Mouse (Mus musculus) embryonic facial prominence, embryonic 12.5 days (tissue): Measurements from ENCODE around the gene Fbxo9. TPM values are rescaled to one million over a fixed set of nuclear protein-coding genes. Genes with fewer than 3 reads are reported as not detected.
A peak's percentile ranks its signal among the peaks of the same experiment; 100 is the strongest.
"Not testable (repeated sequence)": the region's sequence is repeated elsewhere in the genome, so short reads cannot be mapped to it uniquely, and the experiment has no call there.

Experiments
- ATAC-seq: fragments of 200-750 bp; cut with Nextera tagmentation; 2 replicates; pipeline ENCODE4 v1.8.0; 2017; ENCODE audit not compliant: insufficient number of reproducible peaks, insufficient read depth, low FRiP score, low TSS enrichment
- H3K27ac ChIP-seq: fragments of 300-500 bp; sonication (generic); 2 replicates; pipeline ENCODE4 v1.5.1; 2016; ENCODE audit warnings: mild to moderate bottlenecking
- H3K27me3 ChIP-seq: fragments of 300-500 bp; sonication (generic); 2 replicates; pipeline ENCODE4 v1.6.1; 2016; ENCODE audit warnings: mild to moderate bottlenecking, moderate library complexity
- H3K36me3 ChIP-seq: fragments of 300-500 bp; sonication (generic); 2 replicates; pipeline ENCODE4 v1.6.1; 2016; ENCODE audit warnings: mild to moderate bottlenecking
- H3K4me1 ChIP-seq: fragments of 300-500 bp; sonication (generic); 2 replicates; pipeline ENCODE4 v1.6.1; 2016
- H3K4me2 ChIP-seq: fragments of 300-500 bp; sonication (generic); replicated peaks from 2 replicates; pipeline ENCODE4 v1.6.1; 2016; ENCODE audit warnings: mild to moderate bottlenecking, moderate library complexity
- H3K4me3 ChIP-seq: fragments of 300-500 bp; sonication (generic); 2 replicates; pipeline ENCODE4 v1.5.1; 2016; ENCODE audit warnings: mild to moderate bottlenecking
- H3K9ac ChIP-seq: fragments of 300-500 bp; sonication (generic); 2 replicates; pipeline ENCODE4 v1.6.1; 2016; ENCODE audit warnings: mild to moderate bottlenecking, moderate library complexity
- H3K9me3 ChIP-seq: fragments of 300-500 bp; sonication (generic); 2 replicates; pipeline ENCODE4 v1.6.1; 2016; ENCODE audit warnings: mild to moderate bottlenecking, moderate library complexity
- WGBS: fragments of 180-500 bp; shearing (Covaris S2); methylation state at CpG from one replicate; pipeline ENCODE4 v1.1.7; 2016; 5-methylcytosine and 5-hydroxymethylcytosine counted together
- polyA plus RNA-seq: library from polyadenylated mRNA; unstranded; fragments of >200 nt; fragmentation: Nextera tagmentation; extraction: Ambion mirVana; gene quantifications from 2 replicates; pipeline ENCODE4 v1.2.1, GENCODE M21; 2016

Gene Fbxo9
- 42.9 and 43.1 TPM in 2 replicates for polyA plus RNA-seq

DNA sequence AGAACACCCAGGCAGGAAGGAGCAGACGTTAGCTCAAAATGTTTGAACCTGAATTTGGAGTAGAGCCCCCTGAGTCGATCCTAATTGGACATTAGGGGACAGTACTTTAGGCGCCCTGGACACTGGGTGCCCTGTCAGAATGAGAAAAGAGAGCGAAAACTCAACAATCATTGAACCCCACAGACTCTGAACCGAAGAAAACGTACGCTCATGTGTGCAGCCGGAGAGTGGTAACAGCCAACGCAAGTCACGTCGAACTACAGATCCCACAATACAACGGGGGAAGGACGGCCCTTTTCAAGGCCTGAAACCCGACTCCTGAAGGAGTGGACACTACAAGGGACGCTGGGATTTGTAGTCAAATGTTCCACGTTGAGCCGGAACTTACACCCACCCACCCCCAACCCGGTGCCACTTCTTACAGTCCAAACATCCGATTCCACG lies at the start of gene Fbxo9, which contains the start of gene Ick:
Gene Fbxo9, minus strand, starts transcription at position 270 of the 444 bp plus-strand sequence.
Gene Ick, plus strand, starts transcription at position 397 of the 444 bp plus-strand sequence.
- Histone ChIP-seq H3K9me3 (no peaks in the 10 kb centered on the region), H3K9ac (peak within 1 kb of the TSS; percentile 82), H3K4me1 (peaks cover 14% of the 10 kb centered on the region), H3K27ac (peak within 1 kb of the TSS; percentile 93), H3K4me2 (peak within 1 kb of the TSS; percentile 80), H3K27me3 (no peaks in the 10 kb centered on the region), H3K36me3 (0 out of 2 replicates have a peak, but pooled peaks cover 6% of the 10 kb centered on the region), H3K4me3 (peak within 1 kb of the TSS; percentile 78)
- 0% methylated on average over 20 of the region's 20 CpGs for WGBS
- peak; percentile 90 for ATAC-seq

DNA sequence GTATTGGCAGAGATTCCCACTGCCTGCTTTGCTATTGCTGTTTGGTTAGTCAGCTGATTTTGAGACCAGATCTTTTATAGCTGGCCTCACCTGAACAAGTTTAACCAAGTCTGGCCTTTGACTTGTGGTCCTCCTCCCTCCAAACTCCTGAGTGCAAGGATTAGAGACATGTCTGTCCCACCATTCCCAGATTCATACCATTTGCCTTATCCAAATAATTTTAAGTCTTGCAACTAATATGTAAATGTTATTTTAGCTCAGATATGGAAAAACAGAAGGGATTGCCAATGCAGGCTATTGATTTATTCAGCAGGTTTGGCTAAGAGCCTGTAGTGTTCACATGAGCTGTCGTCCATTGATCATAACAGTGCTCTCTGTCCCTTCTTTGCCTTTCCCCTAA lies 48.4 kb upstream of the Fbxo9 start:
- WGBS = 80% methylated on average over 1 of the region's 1 CpGs
- H3K27me3 ChIP-seq = no peaks in the 10 kb centered on the region
- H3K9ac ChIP-seq = no peak overlapping the region
- no peak overlapping the region for H3K4me2 ChIP-seq
- H3K27ac ChIP-seq = no peak overlapping the region
- no peaks in the 10 kb centered on the region for H3K4me1 ChIP-seq
- no peaks in the 10 kb centered on the region for H3K9me3 ChIP-seq
- H3K36me3 ChIP-seq = peaks cover 74% of the 10 kb centered on the region
- ATAC-seq = no peak
- no peak overlapping the region for H3K4me3 ChIP-seq

GRCm38 (mm10) chr9:78154211-78154977 lies 45.5 kb upstream of the Fbxo9 start:
- peaks cover 64% of the 10 kb centered on the region for H3K36me3 ChIP-seq
- WGBS = 83% methylated on average over 11 of the region's 11 CpGs

GRCm38 (mm10) chr9:78149770-78150169 lies 40.9 kb upstream of the Fbxo9 start:
- not testable (repeated sequence) for ATAC-seq

More at GRCm38 (mm10) chr9:78154211-78154977, 45.5 kb upstream of the Fbxo9 start:
- Histone ChIP-seq H3K4me1 (no peaks in the 10 kb centered on the region), H3K9ac (no peak overlapping the region), H3K27ac (no peak overlapping the region), H3K4me3 (no peak overlapping the region), H3K27me3 (no peaks in the 10 kb centered on the region), H3K4me2 (no peak overlapping the region), H3K9me3 (no peaks in the 10 kb centered on the region)
- no peak for ATAC-seq

GRCm38 (mm10) chr9:78148149-78148548 lies 39.3 kb upstream of the Fbxo9 start:
- Histone ChIP-seq H3K4me3 (no peak overlapping the region), H3K9ac (no peak overlapping the region), H3K4me1 (no peaks in the 10 kb centered on the region), H3K27me3 (no peaks in the 10 kb centered on the region), H3K36me3 (peaks cover 44% of the 10 kb centered on the region), H3K4me2 (no peak overlapping the region), H3K9me3 (no peaks in the 10 kb centered on the region), H3K27ac (no peak overlapping the region)
- WGBS = 91% methylated on average over 6 of the region's 6 CpGs
- no peak for ATAC-seq

More at GRCm38 (mm10) chr9:78149770-78150169, 40.9 kb upstream of the Fbxo9 start:
- peaks cover 46% of the 10 kb centered on the region for H3K36me3 ChIP-seq
- WGBS = 94% methylated on average over 2 of the region's 2 CpGs
- not testable (repeated sequence) for H3K4me3 ChIP-seq, H3K9ac ChIP-seq, H3K27ac ChIP-seq, H3K4me2 ChIP-seq, H3K9me3 ChIP-seq, H3K4me1 ChIP-seq, H3K27me3 ChIP-seq

DNA sequence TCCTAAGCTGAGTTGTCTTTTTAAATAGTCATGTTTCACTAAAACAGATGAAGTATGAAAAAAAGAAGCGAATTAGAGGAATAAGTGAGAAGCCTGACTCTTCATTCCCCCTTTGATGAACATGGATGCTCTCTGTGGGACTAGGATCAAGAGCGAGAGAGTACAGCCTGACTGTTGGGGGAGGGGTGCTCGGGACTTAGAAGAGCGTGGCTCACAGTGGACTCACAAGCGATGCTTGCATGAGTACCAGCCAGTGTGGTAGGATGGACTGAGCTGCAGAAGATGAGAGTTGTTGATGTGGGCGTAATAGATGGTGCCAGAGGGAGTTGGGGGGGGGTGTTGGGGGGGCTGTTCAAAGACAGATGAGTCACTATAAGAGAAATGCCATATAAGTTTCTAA lies 37.8 kb upstream of the Fbxo9 start:
- peaks cover 6% of the 10 kb centered on the region; the same call in 1 of the 2 replicates for H3K9me3 ChIP-seq
- H3K4me1 ChIP-seq = no peaks in the 10 kb centered on the region
- peaks cover 50% of the 10 kb centered on the region for H3K36me3 ChIP-seq
- H3K27ac ChIP-seq = no peak overlapping the region
- H3K27me3 ChIP-seq = no peaks in the 10 kb centered on the region
- no peak overlapping the region for H3K9ac ChIP-seq
- no peak overlapping the region for H3K4me2 ChIP-seq
- no peak overlapping the region for H3K4me3 ChIP-seq
- 62% methylated on average over 6 of the region's 6 CpGs for WGBS
- no peak for ATAC-seq

DNA sequence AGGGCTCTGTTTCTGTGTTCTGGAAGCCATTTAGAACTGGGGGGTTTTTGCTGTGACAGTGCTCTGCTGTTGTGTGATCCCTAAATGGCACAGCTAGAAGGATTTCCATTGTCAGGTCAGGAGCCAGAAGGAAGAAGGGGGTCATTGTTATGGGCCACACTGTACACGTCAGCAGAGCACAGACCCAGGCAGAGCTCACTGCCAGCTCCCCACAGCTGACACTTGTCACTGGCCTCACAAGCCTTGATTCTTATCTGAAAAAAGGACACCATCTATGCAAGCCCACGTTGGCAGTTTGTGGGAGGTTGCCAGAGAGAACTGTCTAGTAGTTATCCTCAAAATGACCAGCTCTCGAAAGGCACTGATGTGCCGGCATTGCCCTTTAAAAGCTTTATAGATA lies 37.2 kb upstream of the Fbxo9 start:
- 0 out of 2 replicates have a peak, but pooled peaks have one; percentile 18 for ATAC-seq
- H3K9ac ChIP-seq = no peak overlapping the region
- 58% methylated on average over 4 of the region's 4 CpGs for WGBS
- H3K9me3 ChIP-seq = peaks cover 6% of the 10 kb centered on the region; the same call in 1 of the 2 replicates
- peaks cover 50% of the 10 kb centered on the region for H3K36me3 ChIP-seq
- H3K4me3 ChIP-seq = no peak overlapping the region
- H3K4me2 ChIP-seq = no peak overlapping the region
- H3K27me3 ChIP-seq = no peaks in the 10 kb centered on the region
- H3K27ac ChIP-seq = no peak overlapping the region
- no peaks in the 10 kb centered on the region for H3K4me1 ChIP-seq

- 83% methylated on average over 4 of the region's 4 CpGs for WGBS
- Histone ChIP-seq H3K9ac (no peak overlapping the region), H3K4me3 (no peak overlapping the region), H3K36me3 (peaks cover 51% of the 10 kb centered on the region), H3K9me3 (peaks cover 6% of the 10 kb centered on the region; the same call in 1 of the 2 replicates), H3K27me3 (no peaks in the 10 kb centered on the region), H3K4me1 (no peaks in the 10 kb centered on the region), H3K4me2 (no peak overlapping the region), H3K27ac (no peak overlapping the region)
- ATAC-seq = no peak
These were observed 30.6 kb upstream of the Fbxo9 start for GRCm38 (mm10) chr9:78139463-78139862.

DNA sequence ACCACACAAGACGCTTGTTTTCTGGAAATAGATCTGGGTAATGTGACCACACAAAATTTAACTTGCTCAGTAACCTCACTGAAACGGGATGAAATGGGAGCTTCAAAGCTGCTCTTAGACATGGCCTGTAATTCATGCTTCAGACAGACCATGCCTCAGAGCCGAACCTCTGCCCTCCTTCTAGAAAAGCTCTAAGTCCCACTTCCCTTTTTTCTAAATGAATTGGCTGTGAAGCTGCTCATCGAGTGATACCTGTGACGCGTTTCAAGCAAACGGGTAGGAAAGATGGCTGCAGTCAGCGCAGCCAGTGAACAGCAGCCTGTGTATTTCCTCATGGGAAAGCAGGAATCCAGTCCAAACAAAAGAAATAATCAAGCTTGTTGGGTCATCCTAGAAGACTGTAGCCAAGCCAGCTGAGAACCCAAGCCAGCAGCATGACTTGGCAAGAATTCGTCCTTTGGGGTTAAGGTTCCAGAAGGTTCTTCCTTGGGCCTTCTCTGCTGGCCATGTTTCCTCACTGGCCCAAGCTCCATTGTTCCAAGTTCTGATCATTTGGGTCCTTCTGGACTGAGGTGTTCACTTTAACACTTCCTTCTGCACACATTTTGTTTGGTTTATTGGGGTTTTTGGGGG lies 29.3 kb upstream of the Fbxo9 start:
- no peak overlapping the region for H3K4me2 ChIP-seq
- peaks cover 52% of the 10 kb centered on the region for H3K36me3 ChIP-seq
- no peak overlapping the region for H3K4me3 ChIP-seq
- H3K9me3 ChIP-seq = peaks cover 6% of the 10 kb centered on the region; the same call in 1 of the 2 replicates
- H3K27me3 ChIP-seq = no peaks in the 10 kb centered on the region
- WGBS = 89% methylated on average over 9 of the region's 9 CpGs
- H3K4me1 ChIP-seq = no peaks in the 10 kb centered on the region
- ATAC-seq = no peak
- H3K9ac ChIP-seq = no peak overlapping the region
- no peak overlapping the region for H3K27ac ChIP-seq

- no peak overlapping the region for H3K4me2 ChIP-seq
- H3K36me3 ChIP-seq = peaks cover 53% of the 10 kb centered on the region
- no peak overlapping the region for H3K4me3 ChIP-seq
- no peaks in the 10 kb centered on the region for H3K27me3 ChIP-seq
- 73% methylated on average over 7 of the region's 7 CpGs for WGBS
- no peak overlapping the region for H3K27ac ChIP-seq
- H3K9me3 ChIP-seq = no peaks in the 10 kb centered on the region
- no peak overlapping the region for H3K9ac ChIP-seq
- no peak for ATAC-seq
- no peaks in the 10 kb centered on the region for H3K4me1 ChIP-seq
These were observed 26.8 kb upstream of the Fbxo9 start for GRCm38 (mm10) chr9:78135658-78136057.

DNA sequence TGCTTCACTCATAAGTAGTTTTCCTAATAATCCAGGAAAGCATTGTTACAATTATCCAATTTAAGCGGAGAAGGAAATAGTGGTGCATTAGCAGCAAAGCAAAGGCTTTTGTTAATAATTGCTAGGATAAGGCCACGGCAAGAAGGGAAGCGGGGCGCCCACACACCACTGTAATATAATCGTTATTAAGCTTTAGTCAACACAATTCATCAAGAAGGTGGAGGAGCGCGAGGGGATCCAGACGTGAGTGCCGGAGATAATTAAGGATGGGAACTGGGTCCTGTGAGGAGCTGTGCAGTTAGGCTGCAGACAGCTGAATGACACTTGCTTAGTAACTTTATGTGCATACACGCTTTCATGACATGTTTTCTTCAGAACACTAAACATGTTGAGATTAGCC lies 17.8 kb upstream of the Fbxo9 start:
- H3K9me3 ChIP-seq = no peaks in the 10 kb centered on the region
- H3K27ac ChIP-seq = no peak overlapping the region
- no peaks in the 10 kb centered on the region for H3K4me1 ChIP-seq
- whole genome bisulfite sequencing = 77% methylated on average over 10 of the region's 10 CpGs
- H3K4me3 ChIP-seq = no peak overlapping the region
- no peak overlapping the region for H3K9ac ChIP-seq
- H3K36me3 ChIP-seq = peaks cover 12% of the 10 kb centered on the region
- no peak for ATAC-seq
- H3K4me2 ChIP-seq = no peak overlapping the region
- H3K27me3 ChIP-seq = no peaks in the 10 kb centered on the region

DNA sequence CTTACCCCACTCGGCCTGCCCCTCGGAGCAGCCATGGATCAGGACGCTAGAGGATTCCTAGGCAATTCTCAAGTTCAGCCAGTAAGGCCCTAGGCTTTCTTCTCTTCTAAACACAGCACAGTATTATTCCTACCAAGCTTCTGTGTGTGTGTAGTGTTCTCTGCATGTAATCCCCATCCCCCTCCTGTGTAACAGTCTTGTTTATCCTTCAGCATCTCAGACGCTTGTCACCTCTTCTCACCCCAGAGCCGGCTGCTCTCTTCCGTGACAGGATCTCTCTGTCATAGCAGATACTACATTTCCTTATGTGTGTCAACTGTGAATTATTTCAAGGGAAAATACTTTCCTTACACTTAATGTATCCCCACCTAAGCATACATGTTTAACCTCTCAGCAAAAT lies 17.1 kb upstream of the Fbxo9 start:
- WGBS = 64% methylated on average over 6 of the region's 6 CpGs
- peaks cover 9% of the 10 kb centered on the region; the same call in 1 of the 2 replicates for H3K36me3 ChIP-seq
- no peaks in the 10 kb centered on the region for H3K9me3 ChIP-seq
- H3K4me1 ChIP-seq = no peaks in the 10 kb centered on the region
- H3K27me3 ChIP-seq = no peaks in the 10 kb centered on the region
- H3K4me3 ChIP-seq = no peak overlapping the region
- 0 out of 2 replicates have a peak, but pooled peaks have one; percentile 28 for ATAC-seq
- H3K9ac ChIP-seq = no peak overlapping the region
- no peak overlapping the region for H3K27ac ChIP-seq
- H3K4me2 ChIP-seq = no peak overlapping the region
